Mouse (Mus musculus) T-helper 2 cell (primary cell): ENCODE data around the gene Speg.

Experiments
- in situ Hi-C: fragments of 300-600 bp; cut with MboI, MseI; formaldehyde crosslinking; loops from one replicate; pipeline ENCODE4 v1.15.1; 2025; ENCODE audit warnings: high pct_unique_total_duplicates

The Speg gene

GRCm38 (mm10) chr1:75374950-75375936, at the start of gene Speg:
Gene Speg, plus strand, starts transcription at chr1:75375297.
- in situ Hi-C loops, result no loop called here

DNA sequence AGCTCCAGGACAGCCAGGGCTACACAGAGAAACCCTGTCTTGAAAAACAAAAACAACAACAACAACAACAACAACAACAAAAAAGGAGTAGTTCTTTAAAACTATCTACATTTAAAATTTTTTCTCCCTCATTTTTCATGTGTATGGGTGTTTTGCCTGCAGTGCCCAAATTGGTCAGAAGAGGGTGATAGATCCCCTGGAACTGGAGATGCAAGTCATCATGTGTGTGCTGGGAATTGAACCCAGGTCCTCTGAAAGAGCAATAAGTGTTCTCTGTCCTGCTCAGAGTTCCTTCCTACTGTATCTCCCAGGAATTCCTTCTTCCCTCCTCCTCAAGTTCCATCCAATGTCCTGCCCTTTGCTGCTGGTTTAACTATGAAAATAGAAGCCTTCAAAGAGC, 47.6 kb upstream of the Speg start:
- in situ Hi-C loops, result no loop called here

GRCm38 (mm10) chr1:75331271-75331670, 43.8 kb upstream of the Speg start:
- in situ Hi-C loops, result no loop called here

DNA sequence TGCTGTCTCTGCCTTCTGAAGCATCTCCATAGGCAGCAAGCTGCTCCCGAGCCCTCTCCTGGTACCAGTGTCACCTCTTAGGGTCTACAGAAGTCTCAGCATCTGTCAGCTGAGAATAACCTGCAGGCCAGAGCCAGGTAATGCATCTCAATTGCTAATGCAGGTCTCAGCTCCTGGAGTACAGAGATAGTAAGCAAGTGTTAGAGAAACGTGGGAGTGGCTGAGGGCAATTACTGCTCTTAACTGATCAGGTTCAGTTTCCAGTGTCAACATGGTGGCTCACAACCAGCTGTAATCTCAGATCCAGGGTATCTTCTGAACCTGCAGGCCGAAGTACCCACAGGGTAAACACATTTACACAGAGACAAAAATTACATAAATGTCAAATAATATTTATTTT, 38.6 kb upstream of the Speg start:
- in situ Hi-C loops, result no loop called here

DNA sequence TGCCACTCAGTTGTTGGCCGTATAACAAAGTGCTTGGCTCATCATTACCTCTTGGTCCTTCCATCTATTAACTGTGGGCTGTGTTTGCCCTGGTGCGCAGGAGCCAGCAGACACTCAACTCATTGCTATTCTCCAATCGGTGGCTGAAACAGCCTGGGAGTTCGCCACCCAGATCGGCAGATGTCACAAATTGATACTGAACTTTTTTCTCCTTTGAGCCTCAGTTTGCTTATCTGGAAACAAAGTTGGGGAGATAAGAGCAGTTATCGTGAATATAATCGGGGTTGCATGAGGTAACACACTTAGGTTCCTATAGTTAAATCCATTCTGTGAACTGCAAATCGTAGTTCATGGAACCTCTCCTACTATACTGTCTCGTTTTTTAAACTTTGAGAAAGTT, 38.0 kb upstream of the Speg start:
- in situ Hi-C loops, result no loop called here

- in situ Hi-C loops, result no loop called here
These were observed 36.9 kb upstream of the Speg start for GRCm38 (mm10) chr1:75338091-75338694.

- in situ Hi-C loops, result no loop called here
These were observed 35.8 kb upstream of the Speg start for GRCm38 (mm10) chr1:75339337-75339736.

DNA sequence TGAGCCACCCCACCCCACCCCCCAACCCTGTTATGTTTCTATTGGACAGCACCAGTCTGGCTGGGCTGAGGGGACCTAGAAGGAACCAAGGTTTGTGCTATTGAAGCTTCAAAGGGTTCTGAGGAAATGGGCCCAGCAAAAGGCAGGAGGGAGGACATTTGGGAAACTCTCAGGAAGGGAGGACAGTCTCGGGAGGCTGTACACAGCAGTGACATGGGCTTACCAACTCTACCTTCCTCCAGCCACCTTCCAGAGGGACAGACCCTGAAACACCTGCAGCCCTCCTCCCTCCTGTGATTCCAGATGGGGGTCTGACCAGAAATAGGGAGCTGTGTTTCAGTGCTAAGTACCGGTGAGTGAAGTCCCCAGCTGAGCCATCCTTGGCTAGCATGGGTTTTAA, 34.6 kb upstream of the Speg start:
- in situ Hi-C loops, result no loop called here

DNA sequence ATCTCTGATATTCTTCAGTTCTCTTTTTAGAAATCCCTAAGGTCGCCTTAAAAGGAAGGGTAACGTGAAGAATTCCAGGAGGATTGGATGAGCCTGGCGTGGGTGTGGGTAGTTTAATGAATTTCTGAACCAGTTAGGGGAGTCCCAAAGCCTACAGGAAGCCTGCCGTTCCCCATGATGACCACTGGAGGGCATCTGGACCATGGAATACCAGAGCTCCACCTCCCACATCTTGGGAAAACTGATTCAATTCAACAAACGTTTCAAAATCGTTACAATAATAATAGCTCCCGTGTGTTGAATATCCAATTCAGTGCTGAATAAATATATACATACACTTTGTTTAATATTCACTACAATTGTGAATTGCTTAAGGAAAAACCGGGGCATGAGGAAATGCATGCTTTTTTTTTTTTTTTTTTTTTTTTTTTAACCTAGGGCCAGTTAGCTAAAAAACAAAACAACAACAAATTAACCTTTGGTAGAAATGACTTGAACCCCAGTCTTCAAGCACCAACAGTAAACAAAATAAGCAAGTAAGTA, 32.2 kb upstream of the Speg start:
- in situ Hi-C loops, result no loop called here

DNA sequence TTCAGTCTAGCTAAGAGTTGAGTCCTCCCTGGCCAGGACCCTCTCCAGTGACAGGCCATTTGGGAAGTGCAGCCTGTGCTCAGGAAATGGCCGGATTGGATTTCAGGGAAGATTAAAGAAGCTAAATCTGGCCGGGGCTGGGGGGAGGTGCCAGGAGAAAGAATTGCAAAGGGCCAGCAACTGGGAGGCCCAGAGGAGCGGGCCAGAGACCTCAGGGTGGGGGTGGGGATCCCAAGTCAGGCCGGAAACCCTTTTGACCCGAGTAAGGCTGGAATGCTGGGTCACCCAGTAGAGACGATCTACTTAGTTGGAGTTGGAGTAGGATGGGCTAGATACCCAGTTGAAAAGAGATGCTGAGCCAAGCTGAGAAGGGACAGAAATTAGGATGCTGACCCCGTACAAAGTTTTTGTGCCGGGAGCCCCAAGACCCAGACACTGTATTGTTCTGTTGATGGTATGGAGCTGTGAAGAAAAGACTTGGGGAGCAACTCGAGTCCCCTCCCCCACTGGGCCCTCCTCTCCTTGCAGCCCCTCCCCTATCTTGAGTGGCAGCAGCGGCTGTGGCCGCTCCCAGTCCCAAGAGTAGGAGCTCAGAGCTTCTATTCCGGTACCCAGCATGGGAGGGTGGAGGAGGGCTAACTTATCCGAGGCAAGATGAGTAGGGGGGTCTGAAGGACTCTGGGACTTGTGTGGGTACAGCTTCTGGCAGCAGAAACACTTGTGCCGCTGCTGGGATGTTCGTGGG, 30.6 kb upstream of the Speg start:
- in situ Hi-C loops, result no loop called here

- in situ Hi-C loops, result no loop called here
These were observed 29.8 kb upstream of the Speg start for GRCm38 (mm10) chr1:75345036-75345935.

DNA sequence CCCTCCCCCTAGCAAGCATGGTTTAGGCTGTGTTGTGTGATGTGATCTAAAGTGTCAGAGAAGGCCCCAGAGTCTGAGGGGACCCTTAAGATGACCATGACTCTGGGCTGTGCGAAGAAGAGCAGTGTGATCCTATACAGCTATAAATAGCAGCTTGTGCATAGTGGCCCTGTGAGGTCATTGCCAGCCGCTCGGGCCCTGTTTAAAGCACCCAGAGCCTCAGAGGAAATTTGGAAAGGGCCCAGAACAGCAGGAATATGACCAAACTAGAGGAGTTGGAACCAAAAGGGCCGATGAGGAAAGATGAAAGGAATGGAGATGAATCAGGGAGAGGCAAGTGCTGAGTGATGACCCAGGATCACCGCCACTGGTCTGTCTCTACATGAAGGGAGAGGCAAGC, 27.8 kb upstream of the Speg start:
- in situ Hi-C loops, result no loop called here

- in situ Hi-C loops, result no loop called here
These were observed 25.8 kb upstream of the Speg start for GRCm38 (mm10) chr1:75349275-75349674.

GRCm38 (mm10) chr1:75357261-75357660, 17.8 kb upstream of the Speg start:
- in situ Hi-C loops, result loop anchor here (5.0 to 10.0 kb wide), 3 partner anchors 105 to 1472 kb away; partner anchors contain the start of gene Cxcr2

- in situ Hi-C loops, result loop anchor here (5.0 to 10.0 kb wide), 3 partner anchors 104 to 1473 kb away; partner anchors contain the start of gene Cxcr2
These were observed 17.1 kb upstream of the Speg start for GRCm38 (mm10) chr1:75358009-75358408.

DNA sequence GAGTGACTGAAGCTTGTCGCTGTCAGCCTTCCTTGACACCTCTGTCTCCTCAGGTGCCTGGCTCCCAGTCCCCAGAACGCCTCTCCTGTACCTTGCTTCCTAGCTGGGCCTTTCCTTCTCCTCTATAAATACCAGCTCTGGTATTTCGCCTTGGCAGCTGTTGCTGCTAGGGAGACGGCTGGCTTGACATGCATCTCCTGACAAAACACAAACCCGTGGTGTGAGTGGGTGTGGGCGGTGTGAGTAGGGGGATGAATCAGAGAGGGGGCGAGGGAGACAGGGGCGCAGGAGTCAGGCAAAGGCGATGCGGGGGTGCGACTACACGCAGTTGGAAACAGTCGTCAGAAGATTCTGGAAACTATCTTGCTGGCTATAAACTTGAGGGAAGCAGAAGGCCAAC, 15.8 kb upstream of the Speg start:
- in situ Hi-C loops, result loop anchor here (5.0 to 10.0 kb wide), 3 partner anchors 103 to 1475 kb away; partner anchors contain the start of gene Cxcr2

DNA sequence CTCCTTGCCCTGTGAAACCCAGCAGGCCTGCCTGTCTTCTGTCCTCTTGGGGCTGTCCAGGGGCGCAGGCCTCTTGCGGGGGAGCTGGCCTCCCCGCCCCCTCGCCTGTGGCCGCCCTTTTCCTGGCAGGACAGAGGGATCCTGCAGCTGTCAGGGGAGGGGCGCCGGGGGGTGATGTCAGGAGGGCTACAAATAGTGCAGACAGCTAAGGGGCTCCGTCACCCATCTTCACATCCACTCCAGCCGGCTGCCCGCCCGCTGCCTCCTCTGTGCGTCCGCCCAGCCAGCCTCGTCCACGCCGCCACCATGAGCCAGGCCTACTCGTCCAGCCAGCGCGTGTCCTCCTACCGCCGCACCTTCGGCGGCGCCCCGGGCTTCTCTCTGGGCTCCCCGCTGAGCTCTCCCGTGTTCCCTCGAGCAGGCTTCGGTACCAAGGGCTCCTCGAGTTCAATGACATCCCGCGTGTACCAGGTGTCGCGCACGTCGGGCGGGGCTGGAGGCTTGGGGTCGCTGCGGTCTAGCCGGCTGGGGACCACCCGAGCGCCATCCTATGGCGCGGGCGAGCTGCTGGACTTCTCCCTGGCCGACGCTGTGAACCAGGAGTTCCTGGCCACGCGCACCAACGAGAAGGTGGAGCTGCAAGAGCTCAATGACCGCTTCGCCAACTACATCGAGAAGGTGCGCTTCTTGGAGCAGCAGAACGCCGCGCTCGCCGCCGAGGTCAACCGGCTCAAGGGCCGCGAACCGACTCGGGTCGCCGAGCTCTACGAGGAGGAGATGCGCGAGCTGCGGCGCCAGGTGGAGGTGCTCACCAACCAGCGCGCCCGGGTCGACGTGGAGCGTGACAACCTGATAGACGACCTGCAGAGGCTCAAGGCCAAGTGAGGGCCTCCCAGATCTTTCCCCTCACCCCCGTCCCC, 14.7 kb upstream of the Speg start, which contains the start of gene Des:
Des (plus strand) TSS at position 218 of the 920 bp plus-strand sequence.
- in situ Hi-C loops, result loop anchor here (10.0 kb wide), 1 partner anchor 1616 kb away; no protein-coding TSS in a partner anchor

DNA sequence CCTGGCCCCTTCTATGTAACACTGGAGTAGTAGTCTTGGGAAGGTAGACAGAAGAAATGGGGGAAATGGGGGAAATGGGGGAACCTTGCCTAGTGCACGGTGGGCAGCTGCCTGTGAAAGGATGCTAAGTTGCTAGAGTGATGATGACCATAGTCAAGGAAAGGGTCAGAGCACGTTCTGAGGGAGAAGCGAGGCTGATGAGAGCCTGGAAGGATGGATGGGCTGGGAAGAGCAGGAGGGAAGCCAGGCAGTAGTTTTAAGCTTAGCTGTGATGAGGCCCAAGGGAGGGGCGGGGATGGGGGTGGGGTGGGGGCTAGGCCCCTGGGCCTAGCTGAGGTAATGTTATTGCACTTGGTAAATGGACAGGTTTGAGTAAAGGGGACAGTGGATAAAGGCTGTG, 14.0 kb upstream of the Speg start:
- in situ Hi-C loops, result loop anchor here (10.0 kb wide), 1 partner anchor 1616 kb away; no protein-coding TSS in a partner anchor

DNA sequence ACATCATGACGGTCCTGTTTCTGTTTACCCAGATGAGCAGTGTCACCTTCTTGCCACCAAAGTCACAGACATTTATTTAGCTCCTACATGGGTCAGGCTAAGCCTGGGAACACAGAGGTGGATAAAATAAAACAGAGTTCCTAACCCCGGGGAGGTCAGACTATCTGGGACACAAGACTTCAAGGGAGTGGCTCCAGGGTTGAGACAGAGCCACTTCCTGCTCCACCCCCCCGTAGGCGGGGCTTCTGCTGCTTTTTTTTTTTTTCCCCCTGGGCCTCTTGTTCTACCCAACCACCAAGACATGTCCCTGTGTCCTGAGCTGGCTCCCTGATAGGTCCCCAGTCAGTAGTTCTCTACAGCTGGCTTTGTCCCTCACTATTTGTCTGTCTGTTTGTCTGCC, 13.3 kb upstream of the Speg start:
- in situ Hi-C loops, result loop anchor here (10.0 kb wide), 1 partner anchor 1617 kb away; no protein-coding TSS in a partner anchor
